Mouse (Mus musculus) kidney, adult 18-20 months (tissue): Measurements from ENCODE around the gene Gm29427.
A peak's percentile ranks its signal among the peaks of the same experiment; 100 is the strongest.

ENCODE experiments used
- DNase-seq: peaks from one replicate; pipeline ENCODE4 v3.0.0; 2021

The Gm29427 gene

GRCm38 (mm10) chr1:130715561-130716217 lies at the start of gene Gm29427:
Gm29427 (minus strand) TSS chr1:130715799.
- DNase-seq, result peak; percentile 98

GRCm38 (mm10) chr1:130764027-130764461 lies 48.4 kb upstream of the Gm29427 start:
- DNase-seq, result no peak

GRCm38 (mm10) chr1:130762045-130762760 lies 46.6 kb upstream of the Gm29427 start:
- no peak for DNase-seq

GRCm38 (mm10) chr1:130761597-130761996 lies 46.0 kb upstream of the Gm29427 start:
- no peak for DNase-seq

- DNase-seq, result no peak
These were observed 44.1 kb upstream of the Gm29427 start for GRCm38 (mm10) chr1:130759689-130760088.

GRCm38 (mm10) chr1:130746819-130747218 lies 31.2 kb upstream of the Gm29427 start:
- no peak for DNase-seq

GRCm38 (mm10) chr1:130745591-130745990 lies 30.0 kb upstream of the Gm29427 start:
- DNase-seq, result no peak

- DNase-seq, result no peak
These were observed 29.4 kb upstream of the Gm29427 start for GRCm38 (mm10) chr1:130744961-130745360.

- no peak for DNase-seq
These were observed 28.6 kb upstream of the Gm29427 start for GRCm38 (mm10) chr1:130744217-130744616.

- no peak for DNase-seq
These were observed 28.2 kb upstream of the Gm29427 start for GRCm38 (mm10) chr1:130743775-130744174.

- DNase-seq, result no peak
These were observed 26.6 kb upstream of the Gm29427 start for GRCm38 (mm10) chr1:130742201-130742600.

GRCm38 (mm10) chr1:130740781-130741720 lies 25.5 kb upstream of the Gm29427 start:
- no peak for DNase-seq

- no peak for DNase-seq
These were observed 24.6 kb upstream of the Gm29427 start for GRCm38 (mm10) chr1:130740227-130740648.

- no peak for DNase-seq
These were observed 24.0 kb upstream of the Gm29427 start for GRCm38 (mm10) chr1:130739636-130740035.

GRCm38 (mm10) chr1:130738551-130739106 lies 23.0 kb upstream of the Gm29427 start:
- no peak for DNase-seq

GRCm38 (mm10) chr1:130737916-130738315 lies 22.3 kb upstream of the Gm29427 start:
- DNase-seq, result no peak

- DNase-seq, result no peak
These were observed 21.8 kb upstream of the Gm29427 start for GRCm38 (mm10) chr1:130737411-130737881.

GRCm38 (mm10) chr1:130734852-130735251 lies 19.3 kb upstream of the Gm29427 start:
- no peak for DNase-seq

- peak; percentile 32 for DNase-seq
These were observed 18.9 kb upstream of the Gm29427 start for GRCm38 (mm10) chr1:130734452-130734851.

GRCm38 (mm10) chr1:130733671-130734070 lies 18.1 kb upstream of the Gm29427 start:
- peak; percentile 76 for DNase-seq

GRCm38 (mm10) chr1:130732706-130733658 lies 17.4 kb upstream of the Gm29427 start:
- DNase-seq, result no peak
